Mouse (Mus musculus): ENCODE data around the gene Hk3. TPM values are rescaled to one million over a fixed set of nuclear protein-coding genes. Genes with fewer than 3 reads are reported as not detected.

Gene Hk3
- 1.1 and 1.2 TPM in 2 replicates for polyA plus RNA-seq (2014; fragmentation: Nextera tagmentation; extraction: Ambion mirVana)

DNA sequence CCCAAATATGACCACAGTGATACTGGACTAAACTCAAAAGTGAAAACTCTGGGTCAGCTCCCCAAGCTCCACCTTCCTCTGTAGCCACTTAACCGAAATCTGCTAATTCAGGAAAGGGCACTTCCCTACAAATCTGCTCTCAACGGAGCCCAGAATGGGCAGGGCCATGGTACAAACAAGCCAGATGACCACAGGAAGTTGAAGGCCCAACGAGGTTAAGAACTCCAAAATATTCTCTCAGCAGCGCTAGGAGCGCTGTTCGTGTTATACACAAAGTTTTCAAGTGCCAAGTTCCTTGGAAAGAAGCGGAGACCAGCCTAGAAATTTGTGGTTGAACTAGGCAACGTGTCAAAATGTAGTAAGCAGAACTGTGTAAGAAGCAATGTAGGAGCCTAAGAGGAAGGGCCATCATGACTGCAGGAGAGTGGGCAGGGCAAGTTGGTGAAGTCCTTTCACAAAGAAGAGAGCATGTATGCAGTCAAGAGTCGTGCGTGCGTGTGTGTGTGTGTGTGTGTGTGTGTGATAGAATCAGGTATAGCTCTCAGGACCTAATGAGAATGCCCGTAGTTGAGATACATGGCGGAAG lies at the start of gene Hk3:
Hk3 (minus strand) TSS at position 192 of the 586 bp plus-strand sequence.
- ATAC-seq (ENCODE audit: insufficient read depth) (no peak), DNase-seq (peak; percentile 4)
- WGBS: 79% methylated on average over 13 of the region's 13 CpGs
- no peaks in the 10 kb centered on the region for H3K36me3 ChIP-seq (ENCODE audit: insufficient read depth)
- H3K27me3 ChIP-seq (ENCODE audit: insufficient read depth, low read length): no peaks in the 10 kb centered on the region
- H3K9ac ChIP-seq: no peak within 1 kb of the TSS
- TF ChIP-seq CTCF (IDR thresholded peaks at IDR 0.05; ENCODE audit: low read depth): no peak
- H3K4me3 ChIP-seq (ENCODE audit: low read depth, low read length): no peak within 1 kb of the TSS
- H3K9me3 ChIP-seq (ENCODE audit: low read depth, low read length): no peaks in the 10 kb centered on the region
- no peak within 1 kb of the TSS for H3K4me2 ChIP-seq
- no peak within 1 kb of the TSS for H3K27ac ChIP-seq (ENCODE audit: low read depth)
- H3K4me1 ChIP-seq (ENCODE audit: insufficient read depth): no peaks in the 10 kb centered on the region

DNA sequence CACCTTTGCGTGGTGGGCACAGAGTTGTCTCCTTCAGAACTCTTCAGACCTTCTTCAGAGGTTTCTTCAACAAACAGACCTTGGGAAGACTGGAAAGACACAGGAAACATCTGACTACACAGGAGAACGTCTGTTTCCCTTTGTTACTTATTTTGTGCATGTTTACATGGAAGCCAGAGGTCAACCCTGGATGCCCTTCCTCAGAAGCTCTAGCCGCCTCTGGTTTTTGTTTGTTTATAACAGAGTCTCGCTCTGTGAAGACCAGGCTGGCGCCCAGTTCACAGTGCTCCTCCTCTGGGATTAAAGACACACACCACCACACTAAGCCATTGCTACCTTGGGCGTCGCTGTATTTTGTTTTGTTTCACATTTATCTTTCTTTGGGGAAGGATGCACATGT lies 48.5 kb upstream of the Hk3 start:
- no peak overlapping the region for H3K4me2 ChIP-seq
- 51% methylated on average over 7 of the region's 7 CpGs for WGBS
- H3K9ac ChIP-seq: no peak overlapping the region
- H3K4me3 ChIP-seq (ENCODE audit: low read depth, low read length): no peak overlapping the region
- H3K27me3 ChIP-seq (ENCODE audit: insufficient read depth, low read length): no peaks in the 10 kb centered on the region
- no peak overlapping the region for H3K27ac ChIP-seq (ENCODE audit: low read depth)
- no peaks in the 10 kb centered on the region for H3K9me3 ChIP-seq (ENCODE audit: low read depth, low read length)
- peak; percentile 48 for DNase-seq
- TF ChIP-seq CTCF (IDR thresholded peaks at IDR 0.05; ENCODE audit: low read depth): no peak
- no peak for ATAC-seq (ENCODE audit: insufficient read depth)
- H3K4me1 ChIP-seq (ENCODE audit: insufficient read depth): no peaks in the 10 kb centered on the region
- 0 out of 2 replicates have a peak, but pooled peaks cover 10% of the 10 kb centered on the region for H3K36me3 ChIP-seq (ENCODE audit: insufficient read depth)

DNA sequence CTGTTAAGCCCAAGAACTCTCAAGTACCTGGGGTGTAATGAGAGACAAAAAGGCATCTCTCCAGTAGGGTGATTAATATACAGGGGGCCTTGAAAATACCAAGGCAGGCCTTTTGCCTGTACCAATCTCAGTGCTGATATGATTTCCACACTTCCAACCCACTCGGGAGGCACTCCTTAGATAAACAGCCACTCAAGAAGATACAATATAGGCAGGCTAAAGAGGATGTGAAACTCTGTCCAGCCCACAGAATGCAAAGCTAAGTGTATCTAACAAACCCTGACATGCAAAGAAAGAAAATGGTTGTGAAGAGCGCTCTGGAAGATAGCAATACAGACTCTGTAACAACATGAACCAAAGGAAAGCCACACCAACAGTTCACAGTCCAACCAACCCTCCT lies 42.1 kb upstream of the Hk3 start:
- Histone ChIP-seq H3K36me3 (ENCODE audit: insufficient read depth) (no peaks in the 10 kb centered on the region), H3K9me3 (ENCODE audit: low read depth, low read length) (no peaks in the 10 kb centered on the region), H3K4me1 (ENCODE audit: insufficient read depth) (no peaks in the 10 kb centered on the region), H3K9ac (no peak overlapping the region), H3K27ac (ENCODE audit: low read depth) (no peak overlapping the region), H3K27me3 (ENCODE audit: insufficient read depth, low read length) (no peaks in the 10 kb centered on the region), H3K4me3 (ENCODE audit: low read depth, low read length) (no peak overlapping the region), H3K4me2 (no peak overlapping the region)
- DNase-seq (no peak), ATAC-seq (ENCODE audit: insufficient read depth) (no peak)
- 68% methylated on average over 2 of the region's 2 CpGs for WGBS
- no peak for TF ChIP-seq CTCF (IDR thresholded peaks at IDR 0.05; ENCODE audit: low read depth)

DNA sequence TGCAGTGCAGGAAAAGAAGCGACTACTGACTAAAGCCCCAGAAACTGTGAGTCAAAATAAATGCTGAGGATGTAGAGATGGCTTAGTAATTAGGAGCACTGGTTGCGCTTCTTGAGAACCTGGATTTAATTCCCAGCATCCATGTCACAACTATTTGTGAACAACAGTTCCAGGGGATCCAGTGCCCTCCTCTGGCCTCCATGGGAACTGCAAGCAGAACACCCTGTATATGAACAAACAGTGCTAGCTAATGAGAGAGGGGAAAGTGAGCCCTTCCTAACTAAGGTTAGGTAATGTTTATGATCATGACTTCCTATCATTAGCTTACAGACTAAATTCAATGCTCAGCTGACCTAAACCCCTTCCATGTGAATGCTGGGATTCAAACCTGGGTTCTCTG lies 36.9 kb upstream of the Hk3 start:
- Histone ChIP-seq H3K4me2 (no peak overlapping the region), H3K27ac (ENCODE audit: low read depth) (no peak overlapping the region), H3K27me3 (ENCODE audit: insufficient read depth, low read length) (no peaks in the 10 kb centered on the region), H3K4me1 (ENCODE audit: insufficient read depth) (no peaks in the 10 kb centered on the region), H3K36me3 (ENCODE audit: insufficient read depth) (0 out of 2 replicates have a peak, but pooled peaks cover 10% of the 10 kb centered on the region), H3K9ac (no peak overlapping the region), H3K4me3 (ENCODE audit: low read depth, low read length) (no peak overlapping the region), H3K9me3 (ENCODE audit: low read depth, low read length) (no peaks in the 10 kb centered on the region)
- peak; percentile 61 for TF ChIP-seq CTCF (IDR thresholded peaks at IDR 0.05; ENCODE audit: low read depth)
- DNase-seq: peak; percentile 42
- 97% methylated on average over 2 of the region's 2 CpGs for WGBS
- ATAC-seq (ENCODE audit: insufficient read depth): no peak

DNA sequence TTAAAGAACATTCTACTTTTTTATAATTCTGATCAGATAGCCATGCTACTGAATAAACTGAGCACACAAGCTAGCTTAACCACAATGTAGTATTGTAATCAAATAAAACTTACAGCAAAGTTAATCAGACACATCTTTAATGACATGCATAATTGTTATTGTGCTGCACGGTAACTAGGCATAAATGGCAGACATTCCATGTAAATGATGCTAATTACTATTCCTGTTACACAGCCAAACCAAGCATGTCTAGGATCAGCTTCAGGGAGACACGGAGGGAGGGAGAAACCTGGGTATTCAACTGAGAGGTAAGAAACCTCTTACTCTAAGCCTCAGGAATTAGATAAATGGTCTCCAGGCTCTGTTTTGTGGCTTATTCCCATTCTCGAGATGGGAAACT lies 26.5 kb upstream of the Hk3 start:
- WGBS: 86% methylated on average over 3 of the region's 3 CpGs
- DNase-seq: no peak
- H3K27ac ChIP-seq (ENCODE audit: low read depth): no peak overlapping the region
- no peak overlapping the region for H3K4me2 ChIP-seq
- ATAC-seq (ENCODE audit: insufficient read depth): no peak
- no peak overlapping the region for H3K9ac ChIP-seq
- H3K4me1 ChIP-seq (ENCODE audit: insufficient read depth): no peaks in the 10 kb centered on the region
- H3K4me3 ChIP-seq (ENCODE audit: low read depth, low read length): no peak overlapping the region
- TF ChIP-seq CTCF (IDR thresholded peaks at IDR 0.05; ENCODE audit: low read depth): no peak
- H3K9me3 ChIP-seq (ENCODE audit: low read depth, low read length): no peaks in the 10 kb centered on the region
- no peaks in the 10 kb centered on the region for H3K27me3 ChIP-seq (ENCODE audit: insufficient read depth, low read length)
- H3K36me3 ChIP-seq (ENCODE audit: insufficient read depth): peaks cover 15% of the 10 kb centered on the region

DNA sequence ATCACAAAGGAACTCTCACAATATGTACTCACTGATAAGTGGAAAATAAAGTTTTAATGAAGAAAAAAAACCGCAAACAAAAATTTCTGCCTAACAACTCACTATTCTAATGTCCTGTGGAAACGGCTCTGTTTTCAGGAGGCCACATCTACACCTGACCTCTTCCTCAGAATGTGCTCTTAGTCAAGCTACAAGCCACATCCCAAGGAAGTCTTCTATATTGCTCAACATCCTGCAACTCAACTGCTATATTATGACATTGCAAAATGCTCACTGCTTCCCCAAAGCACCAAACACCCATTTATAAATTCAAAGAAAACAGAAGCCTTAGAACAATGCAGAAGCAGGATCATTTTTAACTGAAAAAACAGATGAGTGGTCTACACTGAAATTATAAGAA lies 18.8 kb upstream of the Hk3 start:
- WGBS: 94% methylated on average over 2 of the region's 2 CpGs
- H3K27me3 ChIP-seq (ENCODE audit: insufficient read depth, low read length): no peaks in the 10 kb centered on the region

DNA sequence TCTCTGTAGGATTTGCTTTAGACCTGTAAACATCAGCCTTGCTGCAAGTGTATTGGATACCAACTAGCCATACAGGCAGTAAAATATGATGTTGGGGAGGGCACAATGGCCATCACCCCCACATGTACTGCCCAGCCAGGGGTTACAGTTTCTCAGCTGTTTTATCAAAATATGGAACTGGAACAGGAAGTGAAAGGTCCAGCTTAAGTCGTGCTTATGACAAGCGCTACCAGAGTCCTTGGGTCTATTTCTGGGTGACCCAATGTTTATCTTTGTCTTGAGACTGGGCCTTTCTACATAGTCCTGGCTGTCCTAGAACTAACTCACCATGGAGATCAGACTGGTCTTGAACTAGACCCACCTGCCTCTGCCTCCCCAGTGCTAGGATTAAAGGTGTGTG lies 3.0 kb upstream of the Hk3 start:
- H3K36me3 ChIP-seq (ENCODE audit: insufficient read depth): peaks cover 14% of the 10 kb centered on the region
- H3K27ac ChIP-seq (ENCODE audit: low read depth): no peak overlapping the region
- H3K9ac ChIP-seq: no peak overlapping the region
- H3K27me3 ChIP-seq (ENCODE audit: insufficient read depth, low read length): no peaks in the 10 kb centered on the region
- WGBS: 76% methylated on average over 2 of the region's 2 CpGs
- H3K4me3 ChIP-seq (ENCODE audit: low read depth, low read length): no peak overlapping the region
- no peak for DNase-seq
- no peaks in the 10 kb centered on the region for H3K4me1 ChIP-seq (ENCODE audit: insufficient read depth)
- no peak for ATAC-seq (ENCODE audit: insufficient read depth)
- no peak for TF ChIP-seq CTCF (IDR thresholded peaks at IDR 0.05; ENCODE audit: low read depth)
- H3K9me3 ChIP-seq (ENCODE audit: low read depth, low read length): no peaks in the 10 kb centered on the region
- H3K4me2 ChIP-seq: no peak overlapping the region

More for the DNA sequence above, 18.8 kb upstream of the Hk3 start:
- no peak for DNase-seq
- no peak overlapping the region for H3K9ac ChIP-seq
- peaks cover 12% of the 10 kb centered on the region; the same call in 1 of the 2 replicates for H3K36me3 ChIP-seq (ENCODE audit: insufficient read depth)
- no peak for ATAC-seq (ENCODE audit: insufficient read depth)
- H3K9me3 ChIP-seq (ENCODE audit: low read depth, low read length): no peaks in the 10 kb centered on the region
- no peak overlapping the region for H3K27ac ChIP-seq (ENCODE audit: low read depth)
- no peak for TF ChIP-seq CTCF (IDR thresholded peaks at IDR 0.05; ENCODE audit: low read depth)
- no peak overlapping the region for H3K4me2 ChIP-seq
- no peaks in the 10 kb centered on the region for H3K4me1 ChIP-seq (ENCODE audit: insufficient read depth)
- H3K4me3 ChIP-seq (ENCODE audit: low read depth, low read length): no peak overlapping the region
